Mouse (Mus musculus) CD4-positive helper T cell, adult 2 months (primary cell): ENCODE measurements around the gene Edn3.

ENCODE experiments used
- DNase-seq: peaks from one replicate; pipeline ENCODE4 v3.0.0-alpha.2; 2012; ENCODE audit warnings: low read depth, missing footprints, low spot score

Edn3 gene

DNA sequence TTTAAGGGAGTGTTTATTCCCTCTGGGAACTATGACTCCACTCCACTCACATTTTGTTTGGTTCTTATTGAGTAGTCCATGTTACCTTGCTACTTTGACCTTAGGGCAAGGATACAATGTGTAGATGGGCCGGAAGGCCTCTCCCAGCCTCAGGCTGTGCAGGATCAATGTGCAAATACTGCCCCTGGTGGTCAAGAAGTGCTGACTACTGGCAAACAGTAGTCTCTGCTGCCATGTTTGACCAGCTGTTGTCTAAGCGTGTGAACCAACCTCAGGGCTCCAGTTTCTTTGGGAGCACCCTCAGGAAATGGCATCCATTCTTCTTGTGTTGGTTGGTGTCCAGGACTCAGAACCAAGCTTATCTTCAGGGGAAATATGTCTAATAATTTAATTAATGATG, 36.6 kb downstream of the Edn3 start:
- no peak for DNase-seq

DNA sequence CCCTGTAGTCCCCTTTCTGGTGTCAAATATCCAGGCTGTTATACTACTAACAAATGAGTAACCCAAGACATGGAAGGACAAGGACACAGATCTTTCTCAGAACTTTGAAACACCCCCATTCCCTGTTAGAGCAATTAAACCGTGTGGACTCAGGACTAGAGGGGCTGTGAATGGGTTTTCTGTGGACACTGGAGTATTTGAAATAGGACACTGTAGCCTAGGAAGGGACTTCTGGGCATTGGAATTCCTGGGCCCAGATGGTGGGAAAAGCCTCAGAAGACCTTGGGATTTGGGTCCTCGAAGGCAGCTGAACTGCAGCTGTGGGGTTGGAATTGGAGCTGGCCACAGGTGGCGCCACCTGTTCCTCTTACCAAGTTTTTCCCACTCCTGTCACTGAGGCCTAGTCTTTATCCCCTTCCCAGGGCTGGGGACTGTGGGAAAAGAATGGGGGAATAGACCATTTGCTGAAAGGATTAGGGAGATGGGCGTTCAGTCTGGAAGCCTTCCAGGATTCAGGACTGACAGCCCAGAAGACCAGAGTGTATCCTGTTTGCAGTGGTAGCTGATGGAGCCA, 37.2 kb downstream of the Edn3 start:
- no peak for DNase-seq

DNA sequence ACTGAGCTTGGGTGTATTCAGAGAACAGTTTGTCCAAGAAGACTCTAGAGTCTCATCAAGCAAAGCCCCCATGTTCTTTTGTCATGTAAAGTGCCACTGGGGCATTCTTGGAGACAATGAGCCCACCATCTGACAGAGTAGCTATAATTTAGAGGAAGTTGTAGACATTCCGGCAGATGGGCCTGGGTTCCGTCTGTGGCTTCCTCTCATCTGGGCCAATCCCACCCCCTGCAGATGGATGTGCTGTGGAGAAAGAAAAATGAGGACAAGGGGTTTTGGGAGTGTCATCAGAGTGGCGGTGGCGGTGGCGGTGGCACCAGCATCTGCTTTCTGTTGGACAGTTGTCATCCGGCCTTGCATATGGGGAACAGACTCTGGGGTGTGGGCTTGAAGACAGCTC, 42.0 kb downstream of the Edn3 start:
- DNase-seq = no peak

DNA sequence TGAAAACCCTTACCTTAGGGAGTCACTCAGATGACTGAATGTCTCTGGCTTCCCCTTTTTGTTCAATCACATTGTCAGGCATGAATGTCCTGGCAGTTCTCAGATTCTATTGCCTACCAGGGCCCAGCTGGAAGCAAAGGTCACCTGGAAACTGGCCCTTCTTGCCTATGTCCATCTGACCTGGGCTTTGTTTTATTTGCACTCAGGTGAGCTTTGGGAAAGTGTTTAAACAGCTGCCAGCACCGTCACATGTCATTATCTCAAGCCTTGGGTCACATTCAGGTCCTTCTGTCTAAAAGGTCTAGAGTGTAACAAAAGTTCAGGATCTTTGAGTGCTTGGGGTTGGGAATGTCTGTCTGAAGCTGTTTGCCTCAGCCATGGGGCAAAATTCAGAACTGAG, 43.2 kb downstream of the Edn3 start:
- no peak for DNase-seq

DNA sequence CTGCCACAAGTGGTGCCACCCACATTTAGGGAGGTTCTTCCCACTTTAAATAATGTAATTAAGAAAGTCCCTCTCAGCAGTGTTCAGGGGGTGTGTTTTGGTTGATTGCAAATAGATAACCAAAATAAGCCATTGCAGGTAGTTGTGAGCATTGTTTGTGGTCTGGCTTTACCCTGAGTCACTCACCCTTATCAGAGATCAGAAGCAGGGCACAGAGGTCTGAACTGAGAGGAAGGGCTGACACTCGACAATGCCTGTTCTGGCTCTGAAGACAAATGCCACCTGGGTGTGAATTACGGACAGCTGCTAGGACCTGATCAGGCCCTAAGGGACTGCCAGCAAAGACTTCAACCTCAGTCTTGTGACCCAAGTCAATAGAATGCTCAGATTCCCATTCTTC, 47.5 kb downstream of the Edn3 start:
- no peak for DNase-seq

DNA sequence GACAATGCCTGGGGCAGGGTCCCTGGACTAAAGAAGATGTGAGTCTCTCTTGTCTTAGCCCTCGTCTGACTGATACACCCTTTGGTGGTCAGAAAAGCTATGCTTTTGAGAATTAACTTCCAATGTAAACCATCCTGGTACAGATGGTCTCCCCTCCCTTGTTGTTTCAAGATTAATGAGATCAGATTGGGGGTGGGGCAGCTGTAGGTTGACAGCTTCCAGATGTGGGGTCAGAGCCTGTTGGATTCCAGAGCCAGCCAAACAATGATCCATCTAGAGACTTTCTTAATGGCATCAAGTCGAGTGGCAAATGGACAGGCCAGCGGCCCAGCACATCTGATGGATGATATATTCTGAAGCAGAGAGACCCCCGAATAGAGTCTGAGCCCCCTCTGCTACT, 48.9 kb downstream of the Edn3 start:
- no peak for DNase-seq

DNA sequence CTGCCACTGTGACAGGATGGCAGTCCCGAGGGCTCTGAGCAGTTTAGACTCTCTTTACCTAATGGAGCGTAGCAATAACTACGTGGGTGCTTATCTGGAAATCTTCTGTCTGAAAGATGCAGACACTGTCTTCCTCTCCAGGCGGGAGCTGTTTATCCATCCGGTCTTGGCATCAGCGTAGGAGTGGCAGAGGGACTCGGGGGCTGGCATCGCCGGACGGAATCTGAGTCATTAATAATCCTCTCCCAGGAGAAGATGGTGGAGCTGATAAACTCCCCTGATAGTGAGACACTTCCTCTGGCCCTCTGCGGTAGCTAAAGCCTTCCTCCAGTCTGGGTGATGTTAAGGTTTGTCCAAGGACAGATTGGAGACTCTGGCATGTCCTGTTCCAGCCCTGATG, 52.9 kb downstream of the Edn3 start:
- no peak for DNase-seq

DNA sequence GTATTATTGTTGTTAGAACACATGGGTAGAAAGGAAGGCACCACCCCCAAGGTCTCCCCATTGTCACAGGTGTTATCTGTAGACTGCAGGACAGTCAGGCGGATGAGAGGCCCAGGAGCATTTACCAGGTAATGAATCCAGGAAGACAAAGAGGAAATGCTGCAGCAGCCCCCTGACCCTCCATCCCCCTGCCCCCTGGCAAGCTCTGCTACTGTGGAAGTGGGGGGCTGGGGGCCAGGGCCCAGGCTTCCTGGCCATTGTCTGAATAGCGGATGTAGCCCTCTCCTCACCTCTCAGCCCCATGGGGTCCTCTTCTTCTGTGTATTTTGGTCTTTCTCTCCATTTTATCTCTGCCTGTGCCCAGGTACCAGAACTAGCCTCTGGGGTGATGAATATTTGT, 55.7 kb downstream of the Edn3 start:
- no peak for DNase-seq

DNA sequence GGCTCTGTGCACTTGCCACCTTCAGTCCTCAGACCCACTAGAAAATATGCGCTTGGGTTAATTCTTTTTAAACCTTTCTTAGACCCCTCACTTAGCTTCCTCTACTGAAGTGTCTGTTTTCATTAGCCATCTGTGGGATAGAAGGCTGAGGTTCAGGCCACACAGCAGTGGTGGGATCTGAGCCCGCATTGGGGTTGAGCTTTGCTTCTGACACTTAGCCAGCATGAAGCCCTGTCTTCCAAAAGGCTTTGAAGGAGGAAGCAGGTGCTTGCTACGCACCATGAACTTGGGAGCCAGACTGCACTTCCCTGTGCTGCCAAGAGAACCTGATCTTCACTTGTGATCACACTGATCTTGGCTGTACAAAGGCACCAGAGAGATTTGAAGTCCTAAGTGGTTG, 59.9 kb downstream of the Edn3 start:
- no peak for DNase-seq

DNA sequence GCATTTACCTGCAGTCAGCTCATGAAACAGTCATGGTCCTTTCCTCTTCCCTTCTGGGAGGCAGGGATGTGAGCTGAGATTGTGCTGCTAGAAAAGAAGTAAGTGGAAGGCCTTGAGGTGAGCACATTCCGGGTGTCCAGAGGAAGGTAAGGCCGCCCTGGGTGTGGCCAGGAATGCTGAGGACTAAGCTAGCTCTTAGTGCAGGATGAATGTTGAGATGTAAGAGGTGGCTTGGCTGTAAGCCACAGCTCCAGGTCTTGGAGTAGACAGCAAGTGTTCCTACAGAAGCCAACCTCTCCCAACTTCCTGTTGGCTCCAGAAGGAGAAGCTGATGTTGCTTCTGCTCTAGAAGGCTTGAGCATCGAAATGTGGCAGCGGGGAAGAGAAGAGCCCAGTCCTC, 67.4 kb downstream of the Edn3 start:
- DNase-seq = no peak

DNA sequence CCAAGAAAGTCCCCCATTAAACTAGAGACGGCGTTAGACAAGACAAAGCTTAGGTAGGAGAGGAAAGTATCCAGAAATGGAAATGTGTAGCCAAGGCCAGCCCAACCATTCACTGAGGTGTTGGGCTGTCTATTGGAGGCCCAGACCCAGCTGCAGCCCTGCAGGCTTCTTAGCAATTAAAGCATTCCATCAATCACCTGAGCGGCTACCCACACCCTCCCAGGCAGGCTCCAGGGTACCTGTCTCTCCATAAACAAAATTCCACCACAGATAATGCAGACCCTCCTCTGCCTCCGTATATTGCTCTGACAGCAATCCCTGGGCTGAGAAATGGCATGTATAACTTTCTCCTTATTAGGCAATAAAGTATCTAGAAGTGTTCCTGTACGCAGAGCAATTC, 73.2 kb downstream of the Edn3 start:
- DNase-seq = no peak
